Mouse (Mus musculus) bone marrow macrophage, adult 2 months (primary cell): ENCODE data around the gene Cenpe. TPM values are rescaled to one million over a fixed set of nuclear protein-coding genes. Genes with fewer than 3 reads are reported as not detected.
A peak's percentile ranks its signal among the peaks of the same experiment; 100 is the strongest.

Experiments used
- H3K27ac ChIP-seq: 2 replicates; pipeline ENCODE4 v1.5.1; 2012; ENCODE audit warnings: low read depth, low read length; ENCODE audit not compliant: insufficient read depth
- H3K4me1 ChIP-seq: 2 replicates; pipeline ENCODE4 v1.6.1; 2012; ENCODE audit warnings: low read length; ENCODE audit not compliant: control insufficient read depth, insufficient read depth
- H3K4me3 ChIP-seq: 2 replicates; pipeline ENCODE4 v1.5.1; 2012; ENCODE audit warnings: mild to moderate bottlenecking, low read length, moderate library complexity; ENCODE audit not compliant: insufficient read depth
- CTCF ChIP-seq: IDR thresholded peaks from 2 replicates; pipeline ENCODE4 v1.5.1; 2012; ENCODE audit warnings: low read depth, mild to moderate bottlenecking, low read length, moderate library complexity
- POLR2A ChIP-seq: IDR thresholded peaks from 2 replicates; pipeline ENCODE4 v1.6.1; 2012; ENCODE audit warnings: mild to moderate bottlenecking, low read depth, low read length, borderline replicate concordance
- polyA plus RNA-seq: library from polyadenylated mRNA; stranded (reverse); fragments of >200 nt; gene quantifications from 2 replicates; pipeline ENCODE4 v1.2.4, GENCODE M21; 2012; ENCODE audit not compliant: missing spikeins, insufficient read depth, insufficient read length

The Cenpe gene
- polyA plus RNA-seq, 1 experiment: 18.7 TPM

GRCm38 (mm10) chr3:135298560-135298959 is 86.2 kb downstream of the Cenpe start:
- peak overlapping the region; percentile 54 for H3K27ac ChIP-seq

GRCm38 (mm10) chr3:135300081-135300480 is 87.7 kb downstream of the Cenpe start:
- no peak for TF ChIP-seq POLR2A
- no peak for TF ChIP-seq CTCF
- H3K4me3 ChIP-seq: no peak overlapping the region
- no peak overlapping the region for H3K27ac ChIP-seq
- H3K4me1 ChIP-seq: peaks cover 24% of the 10 kb centered on the region

More at GRCm38 (mm10) chr3:135298560-135298959, 86.2 kb downstream of the Cenpe start:
- TF ChIP-seq CTCF (no peak), POLR2A (no peak)
- Histone ChIP-seq H3K4me3 (0 out of 2 replicates have a peak overlapping the region, but pooled peaks have one; percentile 2), H3K4me1 (peaks cover 25% of the 10 kb centered on the region)

- TF ChIP-seq CTCF (no peak), POLR2A (no peak)
- no peak overlapping the region for H3K27ac ChIP-seq
- H3K4me1 ChIP-seq: peaks cover 16% of the 10 kb centered on the region
- no peak overlapping the region for H3K4me3 ChIP-seq
Observed at GRCm38 (mm10) chr3:135304060-135304459, 91.7 kb downstream of the Cenpe start.

GRCm38 (mm10) chr3:135304566-135304965 is 92.2 kb downstream of the Cenpe start:
- Histone ChIP-seq H3K4me3 (no peak overlapping the region), H3K4me1 (peaks cover 16% of the 10 kb centered on the region), H3K27ac (no peak overlapping the region)
- TF ChIP-seq POLR2A (no peak), CTCF (no peak)

GRCm38 (mm10) chr3:135307411-135308259 is 95.3 kb downstream of the Cenpe start, which contains the start of gene Slc9b2:
Gene Slc9b2, plus strand, starts transcription at chr3:135307700.
- H3K4me1 ChIP-seq: peaks cover 9% of the 10 kb centered on the region
- peak within 1 kb of the TSS; percentile 55 for H3K4me3 ChIP-seq
- H3K27ac ChIP-seq: no peak within 1 kb of the TSS
- TF ChIP-seq POLR2A (no peak), CTCF (no peak)

GRCm38 (mm10) chr3:135312916-135313491 is 100.7 kb downstream of the Cenpe start:
- TF ChIP-seq CTCF (no peak), POLR2A (no peak)
- no peaks in the 10 kb centered on the region for H3K4me1 ChIP-seq
- H3K27ac ChIP-seq: no peak overlapping the region
- H3K4me3 ChIP-seq: no peak overlapping the region

GRCm38 (mm10) chr3:135313727-135314126 is 101.4 kb downstream of the Cenpe start:
- TF ChIP-seq CTCF (no peak), POLR2A (no peak)
- H3K4me3 ChIP-seq: no peak overlapping the region
- no peaks in the 10 kb centered on the region for H3K4me1 ChIP-seq
- no peak overlapping the region for H3K27ac ChIP-seq

- Histone ChIP-seq H3K4me3 (no peak overlapping the region), H3K27ac (no peak overlapping the region), H3K4me1 (no peaks in the 10 kb centered on the region)
- TF ChIP-seq POLR2A (no peak), CTCF (no peak)
Observed at GRCm38 (mm10) chr3:135314811-135315210, 102.5 kb downstream of the Cenpe start.

- Histone ChIP-seq H3K27ac (no peak overlapping the region), H3K4me3 (no peak overlapping the region), H3K4me1 (no peaks in the 10 kb centered on the region)
- TF ChIP-seq CTCF: no peak
- no peak for TF ChIP-seq POLR2A
Observed at GRCm38 (mm10) chr3:135315720-135316425, 103.5 kb downstream of the Cenpe start.

GRCm38 (mm10) chr3:135318331-135318730 is 106.0 kb downstream of the Cenpe start:
- Histone ChIP-seq H3K4me3 (no peak overlapping the region), H3K4me1 (no peaks in the 10 kb centered on the region), H3K27ac (no peak overlapping the region)
- no peak for TF ChIP-seq CTCF
- TF ChIP-seq POLR2A: no peak

Other genes starting within 250 kb of the Cenpe start
- gene Bdh2, start 68.7 kb downstream of the Cenpe start, polyA plus RNA-seq: 1.0 and 1.6 TPM in 2 replicates
- 4.5 and 7.5 TPM in 2 replicates for gene Slc9b2, start 95.2 kb downstream of the Cenpe start, polyA plus RNA-seq
- not detected in 2 replicates for gene Slc9b1, start 135.5 kb downstream of the Cenpe start, polyA plus RNA-seq
- gene Cisd2, start 211.4 kb downstream of the Cenpe start, polyA plus RNA-seq: 34.2 and 36.9 TPM in 2 replicates
- 389 and 407 TPM in 2 replicates for gene Ube2d3, start 225.6 kb downstream of the Cenpe start, polyA plus RNA-seq